Mouse (Mus musculus) telencephalon, adult 2 months (tissue): ENCODE data around the gene Maml3.

Experiments used
- DNase-seq: peaks from one replicate; pipeline ENCODE4 v3.0.0-alpha.2; 2011; ENCODE audit warnings: low read depth, low spot score

Gene Maml3

GRCm38 (mm10) chr3:51825530-51825929 is 279.3 kb downstream of the Maml3 start:
- no peak for DNase-seq

GRCm38 (mm10) chr3:51824506-51824905 is 280.4 kb downstream of the Maml3 start:
- DNase-seq, result no peak

- DNase-seq, result no peak
Observed at GRCm38 (mm10) chr3:51821551-51821950, 283.3 kb downstream of the Maml3 start.

GRCm38 (mm10) chr3:51819109-51819508 is 285.8 kb downstream of the Maml3 start:
- DNase-seq, result no peak

GRCm38 (mm10) chr3:51817919-51818318 is 287.0 kb downstream of the Maml3 start:
- DNase-seq, result no peak

GRCm38 (mm10) chr3:51817329-51817728 is 287.5 kb downstream of the Maml3 start:
- DNase-seq, result no peak

GRCm38 (mm10) chr3:51816517-51817285 is 288.2 kb downstream of the Maml3 start:
- no peak for DNase-seq

GRCm38 (mm10) chr3:51814073-51814472 is 290.8 kb downstream of the Maml3 start:
- no peak for DNase-seq

GRCm38 (mm10) chr3:51813186-51813585 is 291.7 kb downstream of the Maml3 start:
- no peak for DNase-seq

- DNase-seq, result no peak
Observed at GRCm38 (mm10) chr3:51810731-51811130, 294.1 kb downstream of the Maml3 start.

- DNase-seq, result no peak
Observed at GRCm38 (mm10) chr3:51809822-51810221, 295.1 kb downstream of the Maml3 start.

- DNase-seq, result no peak
Observed at GRCm38 (mm10) chr3:51807981-51808870, 296.6 kb downstream of the Maml3 start.

GRCm38 (mm10) chr3:51805488-51806318 is 299.2 kb downstream of the Maml3 start:
- no peak for DNase-seq

- no peak for DNase-seq
Observed at GRCm38 (mm10) chr3:51803903-51804302, 301.0 kb downstream of the Maml3 start.

- peak; percentile 36 for DNase-seq
Observed at GRCm38 (mm10) chr3:51799650-51800049, 305.2 kb downstream of the Maml3 start.

- no peak for DNase-seq
Observed at GRCm38 (mm10) chr3:51796838-51797237, 308.0 kb downstream of the Maml3 start.

- no peak for DNase-seq
Observed at GRCm38 (mm10) chr3:51796219-51796828, 308.6 kb downstream of the Maml3 start.

GRCm38 (mm10) chr3:51791542-51791941 is 313.3 kb downstream of the Maml3 start:
- DNase-seq, result no peak

GRCm38 (mm10) chr3:51789389-51789904 is 315.4 kb downstream of the Maml3 start:
- no peak for DNase-seq

- peak; percentile 80 for DNase-seq
Observed at GRCm38 (mm10) chr3:51788591-51789339, 316.1 kb downstream of the Maml3 start.
